ENCODE assay signal across 8 mouse cellular contexts in genomic region chr5:8424116-8424515, GRCm38 (mm10). TPM values are rescaled to one million over a fixed set of nuclear protein-coding genes. Genes with fewer than 3 reads are reported as not detected.
A peak's percentile ranks its signal among the peaks of the same experiment; 100 is the strongest.
DNase-seq lines count a peak whose midpoint lies in the region; ATAC-seq and TF ChIP-seq lines count a peak whose summit lies in the region.

No protein-coding gene starts in this region.

- DNase-seq in neural tube, embryonic 11.5 days (ENCODE audit: low spot score) = no peak
- DNase-seq in neural tube, embryonic 10.5 days (ENCODE audit: extremely low spot score, low spot score) = no peak
- DNase-seq in limb, embryonic 14.5 days (ENCODE audit: low spot score) = no peak
- no peak for DNase-seq in gastrocnemius, postnatal 4 days (ENCODE audit: low spot score in 2 of 2)
- no peak for DNase-seq in lung, postnatal 10 days

- WGBS in neural tube, embryonic 11.5 days = 12% methylated on average over 7 of the region's 7 CpGs
- WGBS in embryonic facial prominence, embryonic 12.5 days = 17% methylated on average over 7 of the region's 7 CpGs
- 28% methylated on average over 7 of the region's 7 CpGs for WGBS in limb, embryonic 14.5 days
- WGBS in stomach, embryonic 16.5 days = 36% methylated on average over 7 of the region's 7 CpGs

- no peaks in the 10 kb centered on the region for H3K36me3 ChIP-seq in neural tube, embryonic 11.5 days (ENCODE audit: control insufficient read depth, insufficient read depth, low read length)
- H3K36me3 ChIP-seq in embryonic facial prominence, embryonic 12.5 days = peaks cover 4% of the 10 kb centered on the region; the same call in 1 of the 2 replicates
- peaks cover 9% of the 10 kb centered on the region for H3K36me3 ChIP-seq in limb, embryonic 14.5 days (ENCODE audit: control insufficient read depth, insufficient read depth, low read length)
- no peaks in the 10 kb centered on the region; the same call in 1 of the 2 replicates for H3K36me3 ChIP-seq in stomach, embryonic 16.5 days (ENCODE audit: control insufficient read depth, insufficient read depth, low read length)

- no peak overlapping the region for H3K27ac ChIP-seq in neural tube, embryonic 11.5 days (ENCODE audit: low read depth, low read length)
- no peak overlapping the region for H3K27ac ChIP-seq in embryonic facial prominence, embryonic 12.5 days
- no peak overlapping the region for H3K27ac ChIP-seq in limb, embryonic 14.5 days (replicated peaks; ENCODE audit: low read depth, low read length)
- no peak overlapping the region for H3K27ac ChIP-seq in stomach, embryonic 16.5 days (ENCODE audit: low read length)

- H3K4me1 ChIP-seq in neural tube, embryonic 11.5 days (ENCODE audit: control insufficient read depth, insufficient read depth, low read length) = no peaks in the 10 kb centered on the region; the same call in 1 of the 2 replicates
- H3K4me1 ChIP-seq in embryonic facial prominence, embryonic 12.5 days = peaks cover 6% of the 10 kb centered on the region; the same call in 1 of the 2 replicates
- peaks cover 6% of the 10 kb centered on the region; the same call in 1 of the 2 replicates for H3K4me1 ChIP-seq in limb, embryonic 14.5 days (ENCODE audit: control insufficient read depth, insufficient read depth, low read length)
- H3K4me1 ChIP-seq in stomach, embryonic 16.5 days (ENCODE audit: control insufficient read depth, insufficient read depth, low read length) = peaks cover 5% of the 10 kb centered on the region; the same call in 1 of the 2 replicates

- no peaks in the 10 kb centered on the region for H3K27me3 ChIP-seq in neural tube, embryonic 11.5 days (ENCODE audit: control insufficient read depth, insufficient read depth, low read length)
- no peaks in the 10 kb centered on the region for H3K27me3 ChIP-seq in embryonic facial prominence, embryonic 12.5 days
- no peaks in the 10 kb centered on the region for H3K27me3 ChIP-seq in limb, embryonic 14.5 days (ENCODE audit: control insufficient read depth, insufficient read depth, low read length)
- H3K27me3 ChIP-seq in stomach, embryonic 16.5 days (ENCODE audit: control insufficient read depth, insufficient read depth, low read length) = no peaks in the 10 kb centered on the region

- no peak for ATAC-seq in neural tube, embryonic 11.5 days (ENCODE audit: insufficient read depth, low FRiP score, low TSS enrichment)
- ATAC-seq in embryonic facial prominence, embryonic 12.5 days (ENCODE audit: insufficient number of reproducible peaks, insufficient read depth, low FRiP score, low TSS enrichment) = no peak
- ATAC-seq in limb, embryonic 14.5 days (ENCODE audit: low FRiP score, low read depth) = no peak
- ATAC-seq in stomach, embryonic 16.5 days (ENCODE audit: insufficient read depth, low FRiP score) = no peak
- no peak; the same call in 1 of the 2 replicates for ATAC-seq in megakaryocyte progenitor cell, adult 5-6 weeks (replicated peaks; ENCODE audit: poor library complexity)

- no peak for TF ChIP-seq POLR2A in limb, embryonic 14.5 days (IDR thresholded peaks at IDR 0.05; ENCODE audit: borderline replicate concordance, extremely low read depth, insufficient read depth, insufficient read length)

- peak overlapping the region; percentile 52 for H3K4me2 ChIP-seq in neural tube, embryonic 11.5 days (ENCODE audit: low read depth)
- H3K4me2 ChIP-seq in embryonic facial prominence, embryonic 12.5 days (replicated peaks) = peak overlapping the region; percentile 64
- H3K4me2 ChIP-seq in limb, embryonic 14.5 days (replicated peaks; ENCODE audit: low read depth, low read length, severe bottlenecking) = peak overlapping the region; percentile 64
- peak overlapping the region; percentile 74 for H3K4me2 ChIP-seq in stomach, embryonic 16.5 days (ENCODE audit: low read depth, low read length)

- no peak overlapping the region for H3K9ac ChIP-seq in neural tube, embryonic 11.5 days (ENCODE audit: low read length)
- H3K9ac ChIP-seq in embryonic facial prominence, embryonic 12.5 days = no peak overlapping the region
- H3K9ac ChIP-seq in limb, embryonic 14.5 days (ENCODE audit: low read depth, low read length, severe bottlenecking) = no peak overlapping the region
- H3K9ac ChIP-seq in stomach, embryonic 16.5 days (ENCODE audit: low read length) = 0 out of 2 replicates have a peak overlapping the region, but pooled peaks have one; percentile 46

- H3K4me3 ChIP-seq in neural tube, embryonic 11.5 days (ENCODE audit: low read depth, low read length) = 0 out of 2 replicates have a peak overlapping the region, but pooled peaks have one; percentile 84
- H3K4me3 ChIP-seq in embryonic facial prominence, embryonic 12.5 days = peak overlapping the region; percentile 81
- peak overlapping the region; percentile 84 for H3K4me3 ChIP-seq in limb, embryonic 14.5 days (replicated peaks; ENCODE audit: low read length)
- peak overlapping the region; percentile 86 for H3K4me3 ChIP-seq in stomach, embryonic 16.5 days (replicated peaks; ENCODE audit: low read length)

- H3K9me3 ChIP-seq in neural tube, embryonic 11.5 days (ENCODE audit: control insufficient read depth, low read length) = no peaks in the 10 kb centered on the region
- H3K9me3 ChIP-seq in embryonic facial prominence, embryonic 12.5 days = no peaks in the 10 kb centered on the region
- H3K9me3 ChIP-seq in limb, embryonic 14.5 days (ENCODE audit: control insufficient read depth, low read length) = no peaks in the 10 kb centered on the region
- H3K9me3 ChIP-seq in stomach, embryonic 16.5 days (replicated peaks; ENCODE audit: control insufficient read depth, low read length) = no peaks in the 10 kb centered on the region

RNA-seq across cellular contexts. Expression of gene Slc25a40, which starts 1.5 kb away (rescaled TPM):
- 8.3 and 8.8 TPM in 2 replicates for polyA plus RNA-seq in neural tube, embryonic 11.5 days (2014; fragmentation: Nextera tagmentation; extraction: Ambion mirVana)
- polyA plus RNA-seq in embryonic facial prominence, embryonic 12.5 days (2016; fragmentation: Nextera tagmentation; extraction: Ambion mirVana) = 12.4 and 14.1 TPM in 2 replicates
- 19.3 and 20.2 TPM in 2 replicates for polyA plus RNA-seq in limb, embryonic 14.5 days (2012; rRNA removed)
- polyA plus RNA-seq in limb, embryonic 14.5 days (2014; fragmentation: Nextera tagmentation; extraction: Ambion mirVana) = 15.8 and 17.1 TPM in 2 replicates
- polyA plus RNA-seq in stomach, embryonic 16.5 days (2015; fragmentation: Nextera tagmentation; extraction: Ambion mirVana) = 10.4 and 12.5 TPM in 2 replicates
- total RNA-seq in megakaryocyte progenitor cell, adult 5-6 weeks (2015) = 8.5 and 9.8 TPM in 2 replicates
- total RNA-seq in megakaryocyte progenitor cell, adult 5-6 weeks (2017) = 7.9 and 12.5 TPM in 2 replicates
- 1 to 10 TPM; 7.2 to 9.6 TPM for total RNA-seq in gastrocnemius, postnatal 4 days (2021)

RNA-seq across cellular contexts. Expression of gene Dbf4, which starts 1.6 kb away (rescaled TPM):
- polyA plus RNA-seq in neural tube, embryonic 11.5 days (2014; fragmentation: Nextera tagmentation; extraction: Ambion mirVana) = 66.3 and 72.2 TPM in 2 replicates
- polyA plus RNA-seq in embryonic facial prominence, embryonic 12.5 days (2016; fragmentation: Nextera tagmentation; extraction: Ambion mirVana) = 50.9 and 54.6 TPM in 2 replicates
- 29.5 and 38.7 TPM in 2 replicates for polyA plus RNA-seq in limb, embryonic 14.5 days (2012; rRNA removed)
- polyA plus RNA-seq in limb, embryonic 14.5 days (2014; fragmentation: Nextera tagmentation; extraction: Ambion mirVana) = 39.1 and 39.4 TPM in 2 replicates
- polyA plus RNA-seq in stomach, embryonic 16.5 days (2015; fragmentation: Nextera tagmentation; extraction: Ambion mirVana) = 26.0 and 30.9 TPM in 2 replicates
- 66.5 and 78.2 TPM in 2 replicates for total RNA-seq in megakaryocyte progenitor cell, adult 5-6 weeks (2015)
- 65.1 and 76.5 TPM in 2 replicates for total RNA-seq in megakaryocyte progenitor cell, adult 5-6 weeks (2017)
- 10 to 100 TPM; 12.1 to 13.0 TPM for total RNA-seq in gastrocnemius, postnatal 4 days (2021)

RNA-seq across cellular contexts. Expression of gene Adam22, which starts 56.2 kb away (rescaled TPM):
- polyA plus RNA-seq in neural tube, embryonic 11.5 days (2014; fragmentation: Nextera tagmentation; extraction: Ambion mirVana) = 15.1 and 15.9 TPM in 2 replicates
- polyA plus RNA-seq in embryonic facial prominence, embryonic 12.5 days (2016; fragmentation: Nextera tagmentation; extraction: Ambion mirVana) = 17.6 and 18.4 TPM in 2 replicates
- 8.6 and 9.2 TPM in 2 replicates for polyA plus RNA-seq in limb, embryonic 14.5 days (2012; rRNA removed)
- polyA plus RNA-seq in limb, embryonic 14.5 days (2014; fragmentation: Nextera tagmentation; extraction: Ambion mirVana) = 14.3 and 18.8 TPM in 2 replicates
- 6.2 and 7.0 TPM in 2 replicates for polyA plus RNA-seq in stomach, embryonic 16.5 days (2015; fragmentation: Nextera tagmentation; extraction: Ambion mirVana)
- 0.34 and 2.6 TPM in 2 replicates for total RNA-seq in megakaryocyte progenitor cell, adult 5-6 weeks (2015)
- total RNA-seq in megakaryocyte progenitor cell, adult 5-6 weeks (2017) = 0.33 and 1.6 TPM in 2 replicates
- 10 to 100 TPM; 13.1 to 16.1 TPM for total RNA-seq in gastrocnemius, postnatal 4 days (2021)
